Mouse (Mus musculus): ENCODE data around the gene Slc25a28.

Slc25a28 gene

GRCm38 (mm10) chr19:43675525-43676400, 1.1 kb upstream of the Slc25a28 start:
- DNase-seq: peak in 1 of 2 experiments; percentile 34

- DNase-seq: peak in 1 of 2 experiments; percentile 31
These were observed 378 bp downstream of the Slc25a28 start for GRCm38 (mm10) chr19:43674316-43674689.

DNA sequence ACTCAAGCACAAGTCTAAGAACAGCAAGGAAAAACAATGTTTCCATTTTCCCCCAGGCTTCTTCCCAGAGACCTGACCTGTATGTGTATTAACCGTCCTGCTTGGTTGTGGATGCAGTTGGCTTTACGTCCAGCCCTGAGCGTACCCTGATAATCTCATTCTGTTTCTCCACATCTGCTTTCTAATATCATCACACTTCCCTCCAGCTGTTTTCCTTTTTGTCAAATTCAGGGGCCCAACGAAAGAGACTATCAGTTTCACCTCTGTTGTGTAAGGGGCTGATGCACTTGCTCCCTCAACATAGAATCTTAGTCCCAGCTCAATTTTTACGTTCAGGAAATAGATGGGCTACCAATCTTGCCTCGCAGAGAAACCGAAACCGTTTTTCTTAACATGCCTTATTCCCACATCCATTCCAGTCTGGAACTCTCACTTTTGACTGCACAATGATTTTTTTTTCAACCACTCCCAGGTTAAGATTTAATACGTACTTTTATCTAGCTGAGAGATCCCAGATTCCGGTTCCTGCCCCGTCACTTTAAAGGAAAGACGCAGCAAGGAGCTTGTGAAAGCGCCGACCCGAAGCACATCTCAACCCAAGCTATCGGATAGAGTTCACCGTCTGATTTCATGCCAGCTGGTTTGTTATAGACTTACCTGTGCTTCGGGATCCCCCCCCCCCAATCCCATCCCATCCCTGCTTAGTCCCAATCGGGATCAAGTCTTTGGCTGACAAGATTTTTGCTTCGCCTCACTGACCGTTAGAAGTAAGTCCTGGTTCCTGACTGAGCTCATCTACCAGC, 967 bp downstream of the Slc25a28 start:
- no peak for DNase-seq

DNA sequence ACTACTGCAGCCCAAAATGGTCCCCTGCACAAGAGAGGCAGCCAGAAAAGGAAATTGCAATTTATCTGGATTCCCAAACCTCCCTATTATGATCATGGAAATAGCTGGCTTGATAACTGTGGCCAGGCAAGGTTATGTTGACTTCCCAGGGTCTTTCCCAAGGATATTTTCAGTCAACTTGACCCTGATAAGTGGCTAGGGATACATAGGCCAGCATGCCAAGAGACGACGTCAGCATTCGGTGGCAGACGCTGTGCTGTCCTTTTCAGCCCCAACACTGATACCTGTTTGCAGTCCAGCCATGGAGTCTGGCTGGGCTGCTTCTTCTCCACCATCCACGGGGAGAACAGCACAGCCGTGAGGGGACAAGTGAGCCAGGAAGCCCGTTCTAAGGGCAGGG, 3.6 kb downstream of the Slc25a28 start:
- DNase-seq: no peak

GRCm38 (mm10) chr19:43669136-43669759, 5.4 kb downstream of the Slc25a28 start:
- no peak for DNase-seq

DNA sequence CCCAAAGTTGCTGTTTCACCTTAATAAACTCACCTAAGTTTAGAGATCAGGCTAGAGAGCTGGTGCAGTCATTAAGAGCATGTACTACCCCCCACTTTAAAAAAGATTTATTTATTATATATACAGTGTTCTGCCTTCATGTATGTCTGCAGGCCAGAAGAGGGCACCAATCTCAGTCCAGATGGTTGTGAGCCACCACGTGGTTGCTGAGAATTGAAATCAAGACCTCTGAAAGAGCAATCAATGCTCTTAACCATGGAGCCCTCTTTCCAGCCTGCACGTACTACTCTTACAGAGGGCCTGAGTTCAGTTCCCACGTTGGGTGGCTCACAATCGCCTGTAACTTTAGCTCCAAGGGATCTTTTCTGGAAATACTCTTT, 7.3 kb downstream of the Slc25a28 start:
- DNase-seq: no peak

DNA sequence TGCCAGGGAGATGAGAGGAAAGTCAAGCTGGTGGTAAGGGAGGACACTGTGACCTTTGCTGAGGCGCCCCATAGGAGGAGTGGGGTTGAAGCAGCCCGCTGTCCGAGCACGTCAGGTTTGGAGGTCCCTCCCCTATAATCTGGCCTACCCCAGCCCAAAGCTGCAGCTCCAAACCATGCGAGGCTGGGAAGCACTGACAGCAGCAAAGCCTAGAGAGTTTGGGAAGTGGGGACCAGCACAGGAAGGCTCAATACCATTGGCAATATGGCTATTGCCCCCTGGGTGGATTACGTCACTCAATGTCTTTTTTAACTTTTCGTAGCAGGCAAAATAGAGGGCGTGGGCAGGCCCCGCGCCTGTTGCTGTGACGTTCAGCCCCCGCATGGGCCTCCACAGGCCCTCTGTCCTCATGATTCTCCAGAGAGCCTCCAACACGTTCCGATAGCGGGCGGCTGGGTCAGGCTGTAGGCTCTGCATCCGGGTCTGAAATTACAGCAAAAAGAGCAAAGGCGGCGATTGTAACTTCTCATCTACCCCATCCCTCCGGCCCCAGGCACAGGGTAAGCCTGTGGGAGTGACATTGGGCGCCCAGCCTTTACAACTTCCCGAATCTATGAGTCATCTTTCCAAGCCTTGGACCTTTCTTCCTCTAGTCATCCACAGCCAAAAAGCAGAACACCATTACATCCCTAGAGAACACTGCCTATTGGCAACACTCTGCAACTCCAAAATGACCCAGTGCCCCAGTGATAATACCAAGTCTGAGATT, 7.8 kb downstream of the Slc25a28 start:
- no peak for DNase-seq

- peak in 1 of 2 experiments; percentile 41 for DNase-seq
These were observed 9.1 kb downstream of the Slc25a28 start for GRCm38 (mm10) chr19:43665441-43666048.

GRCm38 (mm10) chr19:43663471-43663870, 11.2 kb downstream of the Slc25a28 start:
- no peak for DNase-seq

DNA sequence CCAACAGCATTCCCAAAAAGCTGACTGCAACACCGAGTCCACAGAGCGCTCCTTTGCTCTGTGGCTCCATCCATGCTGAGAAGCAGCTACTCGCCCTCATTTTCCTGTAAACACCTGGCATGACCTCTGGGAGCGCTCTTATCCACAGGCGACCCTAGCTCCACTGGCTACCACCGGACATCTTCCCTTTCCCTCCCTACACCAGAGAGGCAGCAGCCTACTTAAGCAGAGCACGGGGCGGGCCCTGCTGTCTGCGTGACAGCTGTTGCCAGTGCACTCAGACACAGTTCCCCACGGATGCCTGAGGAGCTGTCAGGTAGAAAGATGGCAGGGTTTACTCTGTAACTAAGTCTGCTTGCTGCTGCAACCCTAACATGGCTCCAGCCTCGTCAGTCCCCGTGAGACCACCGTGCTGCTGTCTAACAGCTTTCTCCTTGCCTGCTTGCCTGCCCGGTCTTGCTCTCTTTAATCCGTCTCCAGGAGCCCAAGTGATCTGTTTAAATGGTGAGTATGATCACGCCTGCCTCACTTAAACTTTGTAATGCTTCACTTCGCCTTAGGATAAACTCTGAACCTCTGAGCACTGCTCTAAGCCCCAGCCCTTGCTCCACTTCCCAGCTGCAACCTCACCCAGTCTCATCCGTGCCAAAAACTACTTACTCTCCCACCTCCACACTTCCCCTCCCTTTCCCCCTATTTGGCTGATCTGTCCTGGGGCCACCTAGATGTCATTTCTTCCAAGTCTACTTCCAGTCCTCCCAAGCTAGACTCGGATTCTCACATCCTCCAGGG, 12.3 kb downstream of the Slc25a28 start:
- peak; percentile 46 to 61 for DNase-seq

DNA sequence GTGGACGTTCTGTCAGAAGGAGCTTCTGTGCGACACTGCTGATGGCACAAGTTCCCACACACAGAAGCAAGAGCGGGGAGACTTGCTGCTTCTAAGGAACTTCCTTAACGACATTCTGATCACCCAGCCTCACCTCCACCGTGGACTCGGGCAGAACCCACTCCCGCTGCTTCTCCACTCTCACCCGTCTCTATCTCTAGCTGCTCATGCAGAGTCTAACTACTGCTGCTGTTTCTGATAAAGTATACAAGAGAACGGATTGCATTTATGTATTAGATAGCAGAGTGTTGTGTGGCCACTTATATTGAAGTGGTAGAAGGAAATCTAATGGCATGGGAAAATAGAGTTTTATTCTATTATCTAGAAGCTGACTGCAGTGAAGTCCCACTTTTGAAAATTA, 13.9 kb downstream of the Slc25a28 start:
- no peak for DNase-seq

GRCm38 (mm10) chr19:43659632-43660031, 15.0 kb downstream of the Slc25a28 start:
- DNase-seq: no peak

DNA sequence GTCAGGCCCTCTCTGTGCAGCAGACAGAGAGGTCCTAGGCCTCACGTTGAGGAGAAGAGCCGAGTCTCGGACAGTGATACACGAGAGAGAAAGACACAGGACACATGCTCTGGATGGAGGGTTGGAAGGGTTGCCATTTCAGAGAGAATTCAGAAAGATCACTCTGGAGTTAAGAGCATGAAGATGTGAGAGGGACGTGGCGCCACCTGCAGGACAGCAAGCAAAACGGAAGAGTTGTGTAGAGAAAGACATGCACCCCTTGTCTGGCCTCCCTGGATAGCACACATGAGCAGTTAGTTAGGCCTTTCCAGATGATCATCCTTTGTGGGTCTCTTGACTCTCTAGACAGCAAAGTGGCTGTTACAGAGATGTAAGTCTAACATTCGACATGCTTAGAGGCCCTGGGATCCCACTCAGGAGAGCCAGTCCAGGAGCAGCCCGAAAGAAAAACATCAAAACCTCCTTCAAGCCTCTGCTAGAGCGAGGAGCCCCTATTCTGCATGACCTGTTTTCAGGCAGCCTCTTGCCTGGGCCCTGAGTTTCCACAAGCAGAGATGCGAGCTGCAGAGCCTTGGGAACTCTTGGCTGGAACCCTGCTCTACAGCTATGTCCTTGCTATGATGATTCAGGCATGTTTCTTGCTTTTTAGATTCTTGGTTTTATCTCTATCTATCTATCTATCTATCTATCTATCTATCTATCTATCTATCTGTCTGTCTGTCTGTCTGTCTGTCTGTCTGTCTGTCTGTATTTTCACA, 18.8 kb downstream of the Slc25a28 start:
- DNase-seq: peak; percentile 34 to 58

- DNase-seq: no peak
These were observed 23.4 kb downstream of the Slc25a28 start for GRCm38 (mm10) chr19:43651241-43651785.

DNA sequence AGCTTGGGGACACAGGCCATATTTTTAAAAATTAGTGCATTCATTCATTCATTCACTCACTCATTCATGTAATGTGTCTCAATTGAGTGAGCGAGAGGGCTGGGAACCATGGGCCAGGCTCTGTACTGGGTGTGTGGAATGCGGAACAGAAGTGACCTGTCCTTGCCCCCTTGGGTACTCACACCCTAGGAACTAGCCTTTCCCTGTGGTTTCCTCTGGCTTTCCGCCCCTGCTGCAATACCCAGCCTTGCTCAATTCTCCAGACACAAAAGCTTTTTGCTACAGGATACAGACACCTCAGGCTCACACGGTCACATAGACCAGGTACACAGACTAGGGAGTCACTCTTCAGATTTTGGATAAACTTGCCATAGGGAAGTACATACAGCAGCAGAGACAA, 26.3 kb downstream of the Slc25a28 start:
- no peak for DNase-seq

DNA sequence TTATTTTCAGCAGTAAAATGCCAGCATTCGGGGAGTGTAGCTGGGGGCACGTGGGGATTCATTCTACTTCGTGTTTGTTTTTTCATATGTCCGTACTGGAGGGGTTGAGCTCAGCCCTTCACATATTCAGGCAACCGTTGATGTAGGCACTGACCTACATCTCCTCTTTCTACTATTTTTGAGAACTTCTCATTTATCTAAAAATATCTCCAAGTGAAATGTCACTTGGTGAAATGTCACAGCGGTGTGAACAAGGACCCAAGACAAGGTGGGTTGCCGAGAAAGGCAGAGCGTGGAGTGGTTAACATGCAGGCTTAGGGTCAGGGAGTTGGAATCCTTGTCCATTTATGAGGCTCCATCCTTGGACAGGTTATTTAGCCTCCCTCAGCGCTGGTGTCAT, 27.4 kb downstream of the Slc25a28 start:
- no peak for DNase-seq

DNA sequence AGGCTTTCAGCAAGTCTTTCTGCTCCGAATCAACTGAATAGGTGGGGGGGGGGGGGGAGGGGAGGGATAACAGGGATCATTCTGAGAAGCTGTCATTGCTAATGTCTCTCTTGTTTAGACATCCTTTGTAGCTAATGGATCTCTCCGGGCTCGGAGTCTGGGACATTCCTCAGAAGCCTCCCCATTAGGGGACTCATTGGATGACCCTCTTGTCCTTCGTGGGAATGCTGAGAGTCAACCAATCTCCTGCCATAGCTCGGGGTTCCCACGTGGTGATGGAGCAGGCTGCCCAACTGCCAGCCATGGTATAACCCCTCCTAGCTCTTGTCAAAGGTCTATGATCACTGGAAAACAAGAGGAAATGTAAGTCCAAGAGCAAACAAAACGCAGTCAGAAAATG, 27.8 kb downstream of the Slc25a28 start:
- DNase-seq: no peak

GRCm38 (mm10) chr19:43645508-43645907, 29.2 kb downstream of the Slc25a28 start:
- no peak for DNase-seq

- DNase-seq: no peak
These were observed 31.8 kb downstream of the Slc25a28 start for GRCm38 (mm10) chr19:43642843-43643242.

DNA sequence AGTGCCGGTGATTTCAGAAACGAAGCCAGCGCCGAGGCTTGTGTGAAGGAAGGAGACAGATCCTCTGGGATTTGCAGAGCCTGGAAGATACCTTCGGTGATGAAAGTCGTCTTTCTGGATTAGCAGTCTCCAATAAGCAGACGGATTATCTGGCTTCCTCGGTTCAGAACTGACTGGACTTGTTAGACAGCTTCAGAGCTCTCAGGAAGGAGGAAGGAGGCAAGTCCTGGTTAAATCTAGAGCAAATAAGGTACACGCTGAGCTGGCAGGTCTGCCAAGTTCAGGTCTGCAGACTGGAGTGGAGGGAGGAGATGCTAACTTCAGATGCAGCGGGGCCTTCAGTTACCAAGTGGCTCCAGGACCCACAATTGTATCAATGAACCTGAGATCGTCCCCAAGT, 32.8 kb downstream of the Slc25a28 start:
- no peak for DNase-seq

Measured in kidney, adult 8-10 months (tissue).